Mouse (Mus musculus) lung, adult 2 months (tissue): ENCODE results near the gene Hoxb1.

Source experiments
- CTCF ChIP-seq: fragments of 200-500 bp; IDR thresholded peaks from 2 replicates; pipeline ENCODE4 v1.5.1; 2011; ENCODE audit warnings: mild to moderate bottlenecking, low read length, control low read depth; ENCODE audit not compliant: insufficient read depth
- POLR2A ChIP-seq: fragments of 200-500 bp; IDR thresholded peaks from 2 replicates; pipeline ENCODE4 v1.6.1; 2011; ENCODE audit warnings: low read depth, mild to moderate bottlenecking, control low read depth, low read length, borderline replicate concordance; ENCODE audit errors: extremely low read depth

- no peak for TF ChIP-seq POLR2A
- no peak for TF ChIP-seq CTCF
Observed at GRCm38 (mm10) chr11:96334002-96334364, 31.6 kb upstream of the Hoxb1 start.
